Mouse (Mus musculus) adrenal gland, postnatal 0 days (tissue): Measurements from ENCODE around the gene 2210017I01Rik. TPM values are rescaled to one million over a fixed set of nuclear protein-coding genes. Genes with fewer than 3 reads are reported as not detected.

Experiments used
- polyA plus RNA-seq: library from polyadenylated mRNA; unstranded; fragments of >200 nt; fragmentation: Nextera tagmentation; extraction: Ambion mirVana; gene quantifications from 2 replicates; pipeline ENCODE4 v1.2.1, GENCODE M21; 2015

2210017I01Rik gene
- not detected in 2 replicates for polyA plus RNA-seq

DNA sequence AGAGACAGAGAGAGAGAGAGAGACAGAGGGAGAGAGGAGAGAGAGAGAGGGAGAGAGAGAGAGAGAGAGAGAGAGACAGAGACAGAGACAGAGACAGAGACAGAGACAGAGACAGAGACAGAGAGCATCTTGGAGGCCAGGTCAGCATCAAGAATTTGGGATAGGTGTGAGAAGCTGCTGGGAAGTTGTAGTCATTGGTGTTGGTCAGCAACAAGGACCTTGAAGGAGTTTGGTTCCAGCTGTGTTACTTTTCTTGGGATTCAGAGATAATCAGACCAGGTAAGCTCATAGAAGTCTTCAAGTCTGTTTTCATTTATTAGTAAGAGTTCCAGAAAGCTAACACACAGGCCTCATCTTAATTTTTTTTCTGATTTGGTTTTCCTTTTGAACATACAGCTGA is at the start of gene 2210017I01Rik:
TSS of gene 2210017I01Rik (minus strand) at position 101 of the 400 bp plus-strand sequence.

DNA sequence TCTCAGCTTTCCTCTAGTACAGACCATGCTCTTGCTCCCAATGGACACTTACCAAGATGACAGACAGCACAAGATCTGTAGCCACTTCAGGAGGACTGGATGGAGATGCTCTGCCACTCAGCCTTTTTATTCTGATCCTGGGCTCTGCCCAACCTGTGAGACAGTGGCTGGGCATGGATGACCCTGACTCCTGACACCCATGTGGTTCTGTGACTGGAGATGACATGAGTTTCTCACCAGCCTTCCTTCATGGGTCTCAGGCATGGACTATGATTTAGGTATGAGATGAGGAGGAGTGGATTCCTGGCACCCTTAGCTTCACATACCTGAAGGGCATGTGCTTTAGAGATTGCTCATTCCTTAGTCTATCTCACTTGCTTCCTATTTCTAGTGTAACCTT is 49.5 kb upstream of the 2210017I01Rik start, which contains the start of gene Lce1b:
TSS of gene Lce1b (minus strand) at position 101 of the 400 bp plus-strand sequence.

DNA sequence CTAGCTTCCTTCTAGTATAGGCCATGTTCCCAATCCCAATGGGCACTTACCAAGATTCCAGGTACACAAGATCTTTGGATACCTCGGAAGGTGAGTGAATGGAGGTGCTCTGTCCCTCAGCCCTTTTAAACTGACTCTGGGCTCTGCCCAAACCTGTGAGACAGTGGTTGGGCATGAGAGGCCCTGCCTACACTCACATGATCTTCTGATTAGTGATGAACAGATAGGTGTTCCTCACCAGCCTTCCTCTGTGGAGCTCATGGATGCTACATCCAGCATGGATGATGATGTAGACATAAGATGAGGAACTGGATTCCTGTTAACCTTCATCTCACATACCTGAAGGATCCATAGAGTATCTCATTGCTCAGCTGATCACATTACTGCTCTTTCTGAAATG is 40.9 kb upstream of the 2210017I01Rik start, which contains the start of gene Lce1a1:
TSS of gene Lce1a1 (minus strand) at position 101 of the 400 bp plus-strand sequence.

DNA sequence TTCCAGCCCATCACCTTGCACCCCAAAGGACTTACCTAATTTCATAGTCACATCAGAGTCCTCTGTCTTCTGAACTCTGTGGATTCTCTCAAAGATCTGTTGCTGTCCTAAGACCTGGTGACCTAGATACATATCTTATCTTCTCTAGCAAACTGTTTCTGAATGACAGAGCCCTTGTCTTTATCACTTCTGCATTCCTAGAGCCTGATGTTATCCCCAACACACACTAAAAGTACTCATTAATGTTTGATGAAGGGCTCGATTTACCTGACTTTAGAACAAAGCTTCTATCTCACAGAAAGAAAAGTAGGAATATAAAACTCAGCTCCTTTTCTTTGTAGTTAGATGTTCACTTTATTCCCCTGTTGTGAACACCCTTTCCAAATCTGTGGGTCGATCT is 14.3 kb upstream of the 2210017I01Rik start, which contains the start of gene Lce6a:
TSS of gene Lce6a (minus strand) at position 101 of the 400 bp plus-strand sequence.

DNA sequence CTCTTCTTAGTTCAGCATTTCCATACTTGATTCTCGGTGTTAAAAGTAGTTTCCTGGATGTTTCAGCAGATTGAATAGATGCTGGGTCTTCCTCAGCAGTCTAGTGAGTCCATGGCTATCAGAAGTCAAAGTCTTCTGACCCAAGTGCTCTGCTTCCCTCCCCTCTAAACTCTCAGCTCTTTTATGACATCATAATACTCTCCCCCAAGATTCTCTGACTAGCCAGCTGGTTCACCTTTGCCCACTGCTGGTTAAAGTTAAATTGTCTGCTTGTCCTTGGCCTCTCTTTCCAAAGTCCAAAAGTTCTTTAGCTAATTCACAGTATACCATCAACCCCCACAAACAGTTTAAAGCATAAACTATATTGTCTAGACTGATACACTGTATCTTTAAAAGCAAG is 18.4 kb downstream of the 2210017I01Rik start, which contains the start of gene Smcp:
TSS of gene Smcp (minus strand) at position 140 of the 400 bp plus-strand sequence.

DNA sequence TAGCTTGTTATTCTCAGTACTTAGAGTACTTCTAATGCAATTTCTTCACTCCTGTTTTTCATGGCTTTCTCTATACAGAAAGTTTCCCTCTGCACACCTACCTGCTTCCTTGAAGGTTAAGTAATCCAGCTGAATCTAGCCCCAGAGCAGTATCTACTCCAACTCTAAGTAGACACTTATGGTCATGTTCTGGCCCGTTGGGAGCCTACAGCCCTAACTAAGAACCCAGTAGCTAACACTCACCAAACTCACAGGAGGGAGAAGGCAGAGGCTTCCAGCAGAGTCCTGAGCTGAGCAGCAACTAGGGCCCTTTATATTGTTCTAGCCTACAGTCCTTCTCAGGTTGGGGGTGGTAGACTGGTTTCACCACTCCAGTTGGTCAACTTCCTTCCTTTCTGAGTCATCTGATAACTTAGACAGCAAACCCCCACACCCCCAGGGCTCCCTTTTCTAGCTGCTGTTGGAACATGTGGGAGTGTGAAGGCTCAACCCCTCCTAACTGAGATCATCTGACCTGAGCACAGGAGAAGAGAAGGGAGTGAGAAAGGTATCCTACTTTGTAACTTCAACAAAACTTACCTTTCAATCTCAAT is 33.7 kb downstream of the 2210017I01Rik start, which contains the start of gene Ivl:
TSS of gene Ivl (minus strand) at position 287 of the 593 bp plus-strand sequence.

Other genes with a start within 250 kb of the 2210017I01Rik start
- not detected in 2 replicates for gene Sprr2f, start 242.3 kb downstream of the 2210017I01Rik start, polyA plus RNA-seq
- 0.36 TPM in 1 of 2 replicates, not detected in the other for gene Sprr2h, start 221.8 kb downstream of the 2210017I01Rik start, polyA plus RNA-seq
- gene Sprr2i, start 199.5 kb downstream of the 2210017I01Rik start, polyA plus RNA-seq, result 0.22 TPM in 1 of 2 replicates, not detected in the other
- 0.39 TPM in 1 of 2 replicates, not detected in the other for gene Sprr2j-ps, start 189.4 kb downstream of the 2210017I01Rik start, polyA plus RNA-seq
- 6.7 and 8.1 TPM in 2 replicates for gene Gm9774, start 178.1 kb downstream of the 2210017I01Rik start, polyA plus RNA-seq
- gene Sprr2k, start 174.9 kb downstream of the 2210017I01Rik start, polyA plus RNA-seq, result not detected in 2 replicates
- 0.32 TPM in 1 of 2 replicates, not detected in the other for gene Sprr1b, start 168.7 kb downstream of the 2210017I01Rik start, polyA plus RNA-seq
- 0.25 and 4.2 TPM in 2 replicates for gene Sprr3, start 148.8 kb downstream of the 2210017I01Rik start, polyA plus RNA-seq
- gene Sprr1a, start 121.6 kb downstream of the 2210017I01Rik start, polyA plus RNA-seq, result 1.6 and 7.8 TPM in 2 replicates
- not detected in 2 replicates for gene Sprr4, start 107.0 kb downstream of the 2210017I01Rik start, polyA plus RNA-seq
- not detected in 2 replicates for gene 2310046K23Rik, start 73.0 kb downstream of the 2210017I01Rik start, polyA plus RNA-seq
- gene Ivl, start 33.8 kb downstream of the 2210017I01Rik start, polyA plus RNA-seq, result 0.38 TPM in 1 of 2 replicates, not detected in the other
- gene Smcp, start 18.5 kb downstream of the 2210017I01Rik start, polyA plus RNA-seq, result 0.15 and 0.84 TPM in 2 replicates
- 3.2 and 3.3 TPM in 2 replicates for gene Lce6a, start 14.2 kb upstream of the 2210017I01Rik start, polyA plus RNA-seq
- 0.71 TPM in 1 of 2 replicates, not detected in the other for gene Lce1a1, start 40.8 kb upstream of the 2210017I01Rik start, polyA plus RNA-seq
- gene Lce1b, start 49.4 kb upstream of the 2210017I01Rik start, polyA plus RNA-seq, result 0.35 TPM in 1 of 2 replicates, not detected in the other
- gene Lce1a2, start 62.8 kb upstream of the 2210017I01Rik start, polyA plus RNA-seq, result 1.1 TPM in 1 of 2 replicates, not detected in the other
- 2.4 TPM in 1 of 2 replicates, not detected in the other for gene Lce1c, start 71.8 kb upstream of the 2210017I01Rik start, polyA plus RNA-seq
- 0.91 TPM in 1 of 2 replicates, not detected in the other for gene Lce1d, start 79.7 kb upstream of the 2210017I01Rik start, polyA plus RNA-seq
- gene Lce1e, start 101.6 kb upstream of the 2210017I01Rik start, polyA plus RNA-seq, result 1.1 TPM in 1 of 2 replicates, not detected in the other
- gene Lce1f, start 112.9 kb upstream of the 2210017I01Rik start, polyA plus RNA-seq, result 1.1 TPM in 1 of 2 replicates, not detected in the other
- gene Gm38119, start 131.6 kb upstream of the 2210017I01Rik start, polyA plus RNA-seq, result not detected in 2 replicates
- gene Lce1g, start 144.8 kb upstream of the 2210017I01Rik start, polyA plus RNA-seq, result not detected in 2 replicates
- gene Lce1h, start 157.6 kb upstream of the 2210017I01Rik start, polyA plus RNA-seq, result 0.93 TPM in 1 of 2 replicates, not detected in the other
- gene Lce1i, start 171.4 kb upstream of the 2210017I01Rik start, polyA plus RNA-seq, result not detected in 2 replicates
- 0.61 TPM in 1 of 2 replicates, not detected in the other for gene Lce1j, start 183.0 kb upstream of the 2210017I01Rik start, polyA plus RNA-seq
- gene Lce1k, start 200.4 kb upstream of the 2210017I01Rik start, polyA plus RNA-seq, result not detected in 2 replicates
- gene Kprp, start 219.8 kb upstream of the 2210017I01Rik start, polyA plus RNA-seq, result 0.09 TPM in 1 of 2 replicates, not detected in the other
- gene Lce1l, start 243.8 kb upstream of the 2210017I01Rik start, polyA plus RNA-seq, result 1.2 TPM in 1 of 2 replicates, not detected in the other